Mouse (Mus musculus) spleen, adult 18-20 months (tissue): ENCODE results near the gene Olfr169.
"Not testable (repeated sequence)": the region's sequence is repeated elsewhere in the genome, so short reads cannot be mapped to it uniquely, and the experiment has no call there.

Source experiments
- DNase-seq, 2 experiments: peaks; one replicate each; pipeline ENCODE4 v3.0.0; 2022; ENCODE audit warnings: mixed read lengths in 2 of 2

Gene Olfr169

DNA sequence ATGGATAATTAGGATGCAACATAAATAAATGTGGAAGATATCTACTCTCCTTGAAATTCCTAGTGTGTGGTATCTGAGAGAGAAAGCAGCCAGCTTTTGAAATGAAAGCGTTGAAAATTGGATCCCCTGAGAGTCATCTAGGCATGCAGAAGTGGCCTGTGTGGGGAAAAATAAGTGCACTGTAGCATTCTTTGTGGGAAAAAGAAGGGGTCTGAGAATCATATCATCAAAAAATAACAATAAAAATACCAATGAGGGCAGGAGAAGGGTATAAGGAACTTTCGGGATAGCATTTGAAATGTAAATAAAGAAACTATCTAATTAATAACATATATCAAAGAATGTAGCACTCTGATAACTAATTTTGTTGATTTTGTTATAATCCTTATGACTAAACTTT is at the start of gene Olfr169:
Olfr169 (minus strand) TSS at position 101 of the 400 bp plus-strand sequence.
- not testable (repeated sequence) for DNase-seq

DNA sequence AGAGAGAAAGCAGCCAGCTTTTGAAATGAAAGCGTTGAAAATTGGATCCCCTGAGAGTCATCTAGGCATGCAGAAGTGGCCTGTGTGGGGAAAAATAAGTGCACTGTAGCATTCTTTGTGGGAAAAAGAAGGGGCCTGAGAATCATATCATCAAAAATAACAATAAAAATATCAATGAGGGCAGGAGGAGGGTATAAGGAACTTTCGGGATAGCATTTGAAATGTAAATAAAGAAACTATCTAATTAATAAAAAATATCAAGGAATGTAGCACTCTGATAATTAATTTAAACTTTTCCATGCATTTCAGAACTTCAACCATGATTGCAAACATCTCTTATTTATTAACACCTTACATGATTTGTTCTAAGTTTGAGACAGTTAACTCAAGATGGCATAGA is 40.2 kb upstream of the Olfr169 start, which contains the start of gene Olfr170:
Olfr170 (minus strand) TSS at position 101 of the 400 bp plus-strand sequence.
- DNase-seq, result not testable (repeated sequence)

DNA sequence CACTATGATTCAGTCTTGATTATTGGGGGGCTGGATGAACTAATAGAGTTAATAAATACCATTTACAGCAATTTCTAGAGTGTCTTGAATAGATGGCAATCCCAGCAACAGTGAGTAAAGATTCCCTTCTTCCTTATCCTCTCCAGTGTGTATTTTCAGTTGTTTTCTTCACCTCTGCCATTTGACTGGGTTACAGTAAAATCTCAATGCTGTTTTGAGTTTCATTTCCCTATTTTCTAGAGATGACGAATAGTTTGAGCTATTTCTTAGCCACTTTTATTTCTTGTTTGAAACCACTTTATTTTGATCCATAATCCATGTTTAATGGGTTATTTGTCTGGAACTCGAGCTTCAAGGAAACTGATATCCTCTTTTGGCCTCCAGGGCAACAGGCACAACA is 31.6 kb upstream of the Olfr169 start:
- DNase-seq, result no peak

DNA sequence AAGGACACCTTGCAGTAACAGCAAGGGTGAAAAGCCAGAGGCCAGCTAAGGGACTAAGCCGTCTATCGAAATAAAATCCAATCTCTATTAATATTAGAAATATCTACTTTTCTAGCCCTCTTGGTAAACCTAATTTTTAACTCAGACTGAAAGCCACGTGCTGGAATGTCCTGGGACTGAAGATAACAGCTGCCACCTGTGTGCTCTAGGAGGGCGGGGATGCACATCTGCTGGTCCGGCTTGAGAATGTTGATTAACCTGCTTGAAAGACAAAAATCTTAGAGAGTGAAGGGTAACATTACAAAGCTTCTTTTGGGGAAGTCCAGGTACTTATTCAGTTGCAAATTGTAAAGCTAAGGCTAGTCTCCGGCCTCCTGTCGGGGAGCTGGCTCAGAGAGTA is 18.2 kb downstream of the Olfr169 start:
- DNase-seq, result not testable (repeated sequence)

DNA sequence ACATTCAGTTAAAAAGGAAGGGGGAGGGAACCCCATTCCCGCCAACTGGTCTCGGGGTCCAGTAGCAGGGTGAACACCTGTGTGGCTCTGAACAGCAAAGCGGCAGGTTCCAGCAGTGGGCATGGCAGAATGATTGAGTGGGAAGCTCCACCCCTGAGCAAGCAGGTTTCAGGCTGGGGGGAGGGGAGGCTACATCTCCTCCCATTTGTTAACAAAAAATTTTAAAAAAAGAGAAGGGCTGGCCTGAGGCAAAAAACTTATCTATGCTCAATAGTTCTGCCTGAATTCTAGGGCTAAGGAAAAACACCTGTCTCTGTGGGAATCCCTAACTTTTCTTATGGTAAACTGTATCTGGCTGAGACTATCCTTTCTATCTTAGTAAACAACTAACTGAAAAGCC is 19.4 kb downstream of the Olfr169 start:
- not testable (repeated sequence) for DNase-seq

DNA sequence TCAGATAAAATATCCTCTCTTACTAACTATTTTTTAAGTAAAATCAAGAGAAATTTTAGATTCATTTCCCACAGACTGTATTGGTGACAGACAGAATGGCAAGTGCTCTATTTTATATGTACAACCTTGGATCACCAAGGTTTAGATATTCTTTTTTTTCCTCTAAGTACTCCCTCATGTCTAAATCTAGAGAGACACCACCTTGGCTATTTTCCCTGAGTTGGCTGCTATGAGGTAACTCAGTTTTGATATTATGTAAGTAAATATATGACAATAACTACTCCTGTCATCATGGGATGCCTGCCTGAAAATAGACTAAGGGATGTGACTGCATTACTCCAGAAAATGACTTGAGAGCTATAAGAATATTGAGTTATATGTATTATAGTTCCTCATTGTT is 36.2 kb downstream of the Olfr169 start, which contains the start of gene Olfr168:
Olfr168 (minus strand) TSS at position 101 of the 400 bp plus-strand sequence.
- DNase-seq, result no peak

DNA sequence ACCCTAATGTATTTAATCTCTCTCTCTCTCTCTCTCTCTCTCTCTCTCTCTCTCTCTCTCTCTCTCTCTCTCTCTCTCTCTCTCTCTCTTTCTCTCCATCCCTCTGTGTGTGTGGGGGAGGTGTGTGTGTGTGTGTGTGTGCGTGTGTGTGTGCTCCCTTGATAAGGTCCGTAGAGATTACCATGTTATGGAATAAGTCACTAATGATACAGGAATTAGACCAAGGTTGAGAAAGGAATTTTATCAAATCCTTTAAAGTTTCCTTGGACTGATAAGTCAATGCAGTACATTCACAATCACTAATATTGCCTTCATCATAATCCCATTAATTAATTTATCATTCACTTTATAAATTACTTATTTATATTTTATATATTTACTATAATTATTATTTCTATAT is 49.4 kb downstream of the Olfr169 start, which contains the start of gene Olfr167:
Olfr167 (minus strand) TSS at position 101 of the 400 bp plus-strand sequence.
- no peak for DNase-seq
